Mouse (Mus musculus) hindbrain, postnatal 0 days (tissue): ENCODE measurements at regions not wholly inside any gene's neighbourhood (a gene's known extent, or its start where the extent isn't known, plus 50 kb on each side); places are given as distances from the start of the nearest gene placed in this dataset.

ENCODE experiments used
- ATAC-seq: fragments of 200-750 bp; cut with Nextera tagmentation; 2 replicates; pipeline ENCODE4 v1.8.0; 2017; ENCODE audit warnings: mild to moderate bottlenecking, moderate TSS enrichment, moderate library complexity
- DNase-seq: peaks from one replicate; pipeline ENCODE4 v3.0.0-alpha.2; 2015; ENCODE audit warnings: low spot score
- H3K27ac ChIP-seq: fragments of 300-500 bp; sonication (generic); 2 replicates; pipeline ENCODE4 v1.5.1; 2014; ENCODE audit warnings: mild to moderate bottlenecking
- H3K27me3 ChIP-seq: fragments of 300-500 bp; sonication (generic); 2 replicates; pipeline ENCODE4 v1.6.1; 2014; ENCODE audit warnings: low read length, mixed read lengths; ENCODE audit not compliant: insufficient read depth
- H3K36me3 ChIP-seq: fragments of 300-500 bp; sonication (generic); 2 replicates; pipeline ENCODE4 v1.6.1; 2014; ENCODE audit warnings: low read length, mixed read lengths; ENCODE audit not compliant: insufficient read depth
- H3K4me1 ChIP-seq: fragments of 300-500 bp; sonication (generic); 2 replicates; pipeline ENCODE4 v1.6.1; 2014; ENCODE audit warnings: antibody characterized with exemption, low read length, mixed read lengths; ENCODE audit not compliant: insufficient read depth
- H3K4me2 ChIP-seq: fragments of 300-500 bp; sonication (generic); 2 replicates; pipeline ENCODE4 v1.6.1; 2014; ENCODE audit warnings: low read depth, mild to moderate bottlenecking, low read length, moderate library complexity, mixed read lengths
- H3K4me3 ChIP-seq: fragments of 300-500 bp; sonication (generic); 2 replicates; pipeline ENCODE4 v1.5.1; 2014; ENCODE audit warnings: low read length
- H3K9ac ChIP-seq: fragments of 300-500 bp; sonication (generic); replicated peaks from 2 replicates; pipeline ENCODE4 v1.6.1; 2014; ENCODE audit warnings: mild to moderate bottlenecking, low read length, moderate library complexity, mixed read lengths
- H3K9me3 ChIP-seq: fragments of 300-500 bp; sonication (generic); 2 replicates; pipeline ENCODE4 v1.6.1; 2016; ENCODE audit warnings: low read length, mixed read lengths
- CTCF ChIP-seq: IDR thresholded peaks from 2 replicates; pipeline ENCODE4 v1.5.1; 2016; ENCODE audit warnings: antibody characterized with exemption, control low read depth, low read depth
- WGBS: fragments of 180-500 bp; shearing (Covaris S2); extraction: QIAGEN DNeasy Blood & Tissue Kit; methylation state at CpG from one replicate; pipeline ENCODE4 v1.1.7; 2014; 5-methylcytosine and 5-hydroxymethylcytosine counted together

GRCm38 (mm10) chr8:97131285-97132017 is 1243.1 kb upstream of the Got2 start:
- Histone ChIP-seq H3K9me3 (no peaks in the 10 kb centered on the region), H3K4me1 (no peaks in the 10 kb centered on the region), H3K4me2 (no peak overlapping the region), H3K36me3 (no peaks in the 10 kb centered on the region), H3K27me3 (no peaks in the 10 kb centered on the region), H3K27ac (no peak overlapping the region), H3K4me3 (no peak overlapping the region), H3K9ac (no peak overlapping the region)
- WGBS, result 47% methylated on average over 1 of the region's 1 CpGs
- ATAC-seq (no peak), DNase-seq (no peak)
- TF ChIP-seq CTCF, result no peak

GRCm38 (mm10) chr8:97130827-97131226 is 1242.5 kb upstream of the Got2 start:
- H3K27me3 ChIP-seq, result no peaks in the 10 kb centered on the region
- no peak for ATAC-seq
- no peaks in the 10 kb centered on the region for H3K9me3 ChIP-seq
- DNase-seq, result no peak
- TF ChIP-seq CTCF, result no peak
- no peaks in the 10 kb centered on the region for H3K4me1 ChIP-seq
- H3K36me3 ChIP-seq, result no peaks in the 10 kb centered on the region
- H3K4me3 ChIP-seq, result no peak overlapping the region
- no peak overlapping the region for H3K27ac ChIP-seq
- WGBS, result 63% methylated on average over 2 of the region's 2 CpGs
- no peak overlapping the region for H3K9ac ChIP-seq
- H3K4me2 ChIP-seq, result no peak overlapping the region

GRCm38 (mm10) chr8:97108719-97109391 is 1220.5 kb upstream of the Got2 start:
- no peak overlapping the region for H3K4me3 ChIP-seq

More at GRCm38 (mm10) chr8:97108719-97109391, 1220.5 kb upstream of the Got2 start:
- no peak overlapping the region for H3K9ac ChIP-seq
- 37% methylated on average over 4 of the region's 4 CpGs for WGBS
- H3K27ac ChIP-seq, result no peak overlapping the region
- no peaks in the 10 kb centered on the region for H3K4me1 ChIP-seq
- H3K4me2 ChIP-seq, result no peak overlapping the region
- H3K36me3 ChIP-seq, result no peaks in the 10 kb centered on the region
- no peak for TF ChIP-seq CTCF
- DNase-seq (peak; percentile 7), ATAC-seq (no peak)
- no peaks in the 10 kb centered on the region for H3K27me3 ChIP-seq
- H3K9me3 ChIP-seq, result no peaks in the 10 kb centered on the region
